Mouse (Mus musculus) heart, adult 2 months (tissue): ENCODE measurements around the gene Asic2.

ENCODE experiments used
- CTCF ChIP-seq: fragments of 200-600 bp; IDR thresholded peaks from 2 replicates; pipeline ENCODE4 v1.8.1; 2022; ENCODE audit warnings: antibody characterized with exemption, mild to moderate bottlenecking, moderate library complexity
- EP300 ChIP-seq: fragments of 200-500 bp; IDR thresholded peaks from 2 replicates; pipeline ENCODE4 v1.6.1; 2011; ENCODE audit warnings: low read depth, low read length, control low read depth; ENCODE audit not compliant: insufficient read depth
- POLR2A ChIP-seq: fragments of 200-500 bp; IDR thresholded peaks from 2 replicates; pipeline ENCODE4 v1.6.1; 2011; ENCODE audit warnings: mild to moderate bottlenecking, low read depth, low read length, control low read depth; ENCODE audit not compliant: insufficient read depth

DNA sequence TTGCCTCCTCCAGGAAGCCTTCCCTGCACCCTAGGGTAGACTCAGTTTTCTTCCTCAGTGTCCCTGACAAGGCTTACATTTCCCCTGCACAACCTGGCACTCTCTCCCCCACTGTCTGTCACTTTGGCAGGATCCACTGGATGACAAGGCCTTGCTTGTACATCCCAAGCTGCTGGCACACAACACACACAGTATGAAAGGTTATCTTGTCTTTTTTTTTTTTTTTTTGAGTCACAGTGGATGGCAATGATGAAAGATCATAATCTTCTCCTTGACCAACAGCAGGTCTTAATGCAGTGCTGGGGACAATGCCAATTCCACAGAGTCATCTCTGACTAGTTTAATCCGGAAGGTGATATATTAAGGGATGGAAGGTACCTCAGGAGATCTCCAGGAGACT is 30.7 kb downstream of the Asic2 start:
- no peak for TF ChIP-seq POLR2A
- TF ChIP-seq CTCF = no peak
- TF ChIP-seq EP300 = no peak
